Mouse (Mus musculus): ENCODE results near the gene 2310022B05Rik. TPM values are rescaled to one million over a fixed set of nuclear protein-coding genes. Genes with fewer than 3 reads are reported as not detected.

The 2310022B05Rik gene
- polyA plus RNA-seq, 1 experiment from 2014 or later = 22.2 TPM

GRCm38 (mm10) chr8:124652546-124652945 is 10.6 kb downstream of the 2310022B05Rik start:
- H3K9me3 ChIP-seq = no peaks in the 10 kb centered on the region
- no peak overlapping the region for H3K4me3 ChIP-seq
- peaks cover 43% of the 10 kb centered on the region for H3K4me1 ChIP-seq (replicated peaks)
- no peaks in the 10 kb centered on the region for H3K27me3 ChIP-seq (ENCODE audit: insufficient read depth, poor library complexity, severe bottlenecking)
- H3K27ac ChIP-seq = peak overlapping the region; percentile 53
- DNase-seq (ENCODE audit: low spot score) = no peak
- 41% methylated on average over 4 of the region's 4 CpGs for WGBS
- H3K36me3 ChIP-seq = peaks cover 38% of the 10 kb centered on the region

- no peak overlapping the region for H3K4me3 ChIP-seq
- no peaks in the 10 kb centered on the region for H3K27me3 ChIP-seq (ENCODE audit: insufficient read depth, poor library complexity, severe bottlenecking)
- no peak overlapping the region; the same call in 1 of the 2 replicates for H3K27ac ChIP-seq
- peaks cover 33% of the 10 kb centered on the region for H3K36me3 ChIP-seq
- no peaks in the 10 kb centered on the region for H3K9me3 ChIP-seq
- 89% methylated on average over 20 of the region's 20 CpGs for WGBS
- H3K4me1 ChIP-seq (replicated peaks) = peaks cover 43% of the 10 kb centered on the region
- no peak for DNase-seq (ENCODE audit: low spot score)
Observed at GRCm38 (mm10) chr8:124651776-124652175, 11.4 kb downstream of the 2310022B05Rik start.

GRCm38 (mm10) chr8:124648311-124648710 is 14.9 kb downstream of the 2310022B05Rik start:
- Histone ChIP-seq H3K27ac (peak overlapping the region; percentile 85), H3K4me3 (no peak overlapping the region), H3K36me3 (peaks cover 35% of the 10 kb centered on the region), H3K27me3 (ENCODE audit: insufficient read depth, poor library complexity, severe bottlenecking) (no peaks in the 10 kb centered on the region), H3K9me3 (no peaks in the 10 kb centered on the region), H3K4me1 (replicated peaks) (peaks cover 45% of the 10 kb centered on the region)
- DNase-seq (ENCODE audit: low spot score) = no peak

- no peak overlapping the region for H3K4me3 ChIP-seq
- no peaks in the 10 kb centered on the region for H3K9me3 ChIP-seq
- WGBS = 77% methylated on average over 18 of the region's 18 CpGs
- no peak for DNase-seq (ENCODE audit: low spot score)
- peaks cover 30% of the 10 kb centered on the region for H3K4me1 ChIP-seq (replicated peaks)
- H3K36me3 ChIP-seq = peaks cover 47% of the 10 kb centered on the region
- H3K27ac ChIP-seq = no peak overlapping the region
- H3K27me3 ChIP-seq (ENCODE audit: insufficient read depth, poor library complexity, severe bottlenecking) = no peaks in the 10 kb centered on the region
Observed at GRCm38 (mm10) chr8:124643540-124644339, 19.4 kb downstream of the 2310022B05Rik start.

GRCm38 (mm10) chr8:124641599-124641998 is 21.6 kb downstream of the 2310022B05Rik start:
- Histone ChIP-seq H3K36me3 (peaks cover 69% of the 10 kb centered on the region), H3K4me3 (no peak overlapping the region), H3K27ac (no peak overlapping the region), H3K4me1 (replicated peaks) (peaks cover 22% of the 10 kb centered on the region), H3K27me3 (ENCODE audit: insufficient read depth, poor library complexity, severe bottlenecking) (no peaks in the 10 kb centered on the region), H3K9me3 (no peaks in the 10 kb centered on the region)
- 96% methylated on average over 8 of the region's 8 CpGs for WGBS
- DNase-seq (ENCODE audit: low spot score) = no peak

GRCm38 (mm10) chr8:124635247-124635502 is 28.0 kb downstream of the 2310022B05Rik start:
- no peak overlapping the region for H3K4me3 ChIP-seq
- 87% methylated on average over 8 of the region's 8 CpGs for WGBS

GRCm38 (mm10) chr8:124634411-124635246 is 28.5 kb downstream of the 2310022B05Rik start:
- DNase-seq (ENCODE audit: low spot score) = no peak
- H3K4me1 ChIP-seq (replicated peaks) = peaks cover 20% of the 10 kb centered on the region
- H3K27me3 ChIP-seq (ENCODE audit: insufficient read depth, poor library complexity, severe bottlenecking) = no peaks in the 10 kb centered on the region
- H3K36me3 ChIP-seq = peaks cover 39% of the 10 kb centered on the region
- no peak overlapping the region for H3K27ac ChIP-seq
- H3K4me3 ChIP-seq = no peak overlapping the region
- H3K9me3 ChIP-seq = no peaks in the 10 kb centered on the region
- 75% methylated on average over 13 of the region's 13 CpGs for WGBS

More at GRCm38 (mm10) chr8:124635247-124635502, 28.0 kb downstream of the 2310022B05Rik start:
- H3K27me3 ChIP-seq (ENCODE audit: insufficient read depth, poor library complexity, severe bottlenecking) = no peaks in the 10 kb centered on the region
- DNase-seq (ENCODE audit: low spot score) = no peak
- no peaks in the 10 kb centered on the region for H3K9me3 ChIP-seq
- H3K4me1 ChIP-seq (replicated peaks) = peaks cover 20% of the 10 kb centered on the region
- H3K27ac ChIP-seq = no peak overlapping the region
- peaks cover 44% of the 10 kb centered on the region for H3K36me3 ChIP-seq

GRCm38 (mm10) chr8:124633001-124633703 is 30.0 kb downstream of the 2310022B05Rik start:
- Histone ChIP-seq H3K27ac (no peak overlapping the region), H3K9me3 (no peaks in the 10 kb centered on the region), H3K4me1 (replicated peaks) (peaks cover 20% of the 10 kb centered on the region), H3K4me3 (no peak overlapping the region), H3K27me3 (ENCODE audit: insufficient read depth, poor library complexity, severe bottlenecking) (no peaks in the 10 kb centered on the region), H3K36me3 (peaks cover 25% of the 10 kb centered on the region)
- no peak for DNase-seq (ENCODE audit: low spot score)
- WGBS = 89% methylated on average over 14 of the region's 14 CpGs

- Histone ChIP-seq H3K27ac (peak overlapping the region; percentile 19), H3K4me3 (no peak overlapping the region), H3K9me3 (no peaks in the 10 kb centered on the region), H3K27me3 (ENCODE audit: insufficient read depth, poor library complexity, severe bottlenecking) (no peaks in the 10 kb centered on the region), H3K4me1 (replicated peaks) (peaks cover 20% of the 10 kb centered on the region), H3K36me3 (peaks cover 14% of the 10 kb centered on the region)
- no peak for DNase-seq (ENCODE audit: low spot score)
- WGBS = 50% methylated on average over 7 of the region's 7 CpGs
Observed at GRCm38 (mm10) chr8:124631966-124632365, 31.2 kb downstream of the 2310022B05Rik start.

- DNase-seq (ENCODE audit: low spot score) = no peak
- H3K9me3 ChIP-seq = no peaks in the 10 kb centered on the region
- H3K36me3 ChIP-seq = peaks cover 3% of the 10 kb centered on the region
- 83% methylated on average over 4 of the region's 4 CpGs for WGBS
- H3K27ac ChIP-seq = no peak overlapping the region
- peaks cover 20% of the 10 kb centered on the region for H3K4me1 ChIP-seq (replicated peaks)
- no peaks in the 10 kb centered on the region for H3K27me3 ChIP-seq (ENCODE audit: insufficient read depth, poor library complexity, severe bottlenecking)
- H3K4me3 ChIP-seq = no peak overlapping the region
Observed at GRCm38 (mm10) chr8:124630891-124631290, 32.3 kb downstream of the 2310022B05Rik start.

GRCm38 (mm10) chr8:124630489-124630888 is 32.7 kb downstream of the 2310022B05Rik start:
- Histone ChIP-seq H3K27me3 (ENCODE audit: insufficient read depth, poor library complexity, severe bottlenecking) (no peaks in the 10 kb centered on the region), H3K9me3 (no peaks in the 10 kb centered on the region), H3K4me1 (replicated peaks) (peaks cover 20% of the 10 kb centered on the region), H3K4me3 (no peak overlapping the region), H3K36me3 (no peaks in the 10 kb centered on the region), H3K27ac (no peak overlapping the region)
- DNase-seq (ENCODE audit: low spot score) = no peak
- 83% methylated on average over 6 of the region's 6 CpGs for WGBS

GRCm38 (mm10) chr8:124626251-124626650 is 36.9 kb downstream of the 2310022B05Rik start:
- Histone ChIP-seq H3K4me1 (replicated peaks) (no peaks in the 10 kb centered on the region), H3K27ac (no peak overlapping the region), H3K9me3 (no peaks in the 10 kb centered on the region), H3K27me3 (ENCODE audit: insufficient read depth, poor library complexity, severe bottlenecking) (no peaks in the 10 kb centered on the region), H3K4me3 (no peak overlapping the region), H3K36me3 (no peaks in the 10 kb centered on the region)
- 89% methylated on average over 9 of the region's 9 CpGs for WGBS
- no peak for DNase-seq (ENCODE audit: low spot score)

Measured in hindbrain, embryonic 10.5 days (tissue).